Mouse (Mus musculus): Measurements from ENCODE around the gene Snf8.
A peak's percentile ranks its signal among the peaks of the same experiment; 100 is the strongest.

GRCm38 (mm10) chr11:96034596-96035052 is at the start of gene Snf8:
- TF ChIP-seq POLR2A (IDR thresholded peaks at IDR 0.05; ENCODE audit: insufficient read depth, low read depth, low read length) (peak; percentile 58), CTCF (IDR thresholded peaks at IDR 0.05; ENCODE audit: insufficient read depth, low read depth, low read length) (no peak)

All from olfactory bulb, adult 2 months (tissue).